Mouse (Mus musculus) hindbrain, embryonic 15.5 days (tissue): ENCODE results near the gene Hoxb3. TPM values are rescaled to one million over a fixed set of nuclear protein-coding genes. Genes with fewer than 3 reads are reported as not detected.

Source experiments
- ATAC-seq: fragments of 200-750 bp; cut with Nextera tagmentation; 2 replicates; pipeline ENCODE4 v1.8.0; 2017; ENCODE audit warnings: low read depth, moderate number of reproducible peaks, moderate TSS enrichment; ENCODE audit not compliant: low FRiP score
- H3K27ac ChIP-seq: fragments of 300-500 bp; sonication (generic); replicated peaks from 2 replicates; pipeline ENCODE4 v1.5.1; 2015; ENCODE audit warnings: mild to moderate bottlenecking, inconsistent platforms
- H3K27me3 ChIP-seq: fragments of 300-500 bp; sonication (generic); 2 replicates; pipeline ENCODE4 v1.6.1; 2015; ENCODE audit warnings: control low read depth, inconsistent platforms
- H3K36me3 ChIP-seq: fragments of 300-500 bp; sonication (generic); 2 replicates; pipeline ENCODE4 v1.6.1; 2015; ENCODE audit warnings: control low read depth, inconsistent platforms
- H3K4me1 ChIP-seq: fragments of 300-500 bp; sonication (generic); replicated peaks from 2 replicates; pipeline ENCODE4 v1.6.1; 2015; ENCODE audit warnings: control low read depth, inconsistent platforms
- H3K4me2 ChIP-seq: fragments of 300-500 bp; sonication (generic); 2 replicates; pipeline ENCODE4 v1.6.1; 2015; ENCODE audit warnings: moderate library complexity, mild to moderate bottlenecking, inconsistent platforms
- H3K4me3 ChIP-seq: fragments of 300-500 bp; sonication (generic); 2 replicates; pipeline ENCODE4 v1.5.1; 2015; ENCODE audit warnings: mild to moderate bottlenecking, inconsistent platforms
- H3K9ac ChIP-seq: fragments of 300-500 bp; sonication (generic); 2 replicates; pipeline ENCODE4 v1.6.1; 2015; ENCODE audit warnings: inconsistent platforms
- H3K9me3 ChIP-seq: fragments of 300-500 bp; sonication (generic); 2 replicates; pipeline ENCODE4 v1.6.1; 2016; ENCODE audit warnings: control low read depth, inconsistent platforms
- WGBS: fragments of 180-500 bp; shearing (Covaris S2); methylation state at CpG from one replicate; pipeline ENCODE4 v1.1.7; 2015; 5-methylcytosine and 5-hydroxymethylcytosine counted together
- polyA plus RNA-seq: library from polyadenylated mRNA; unstranded; fragments of >200 nt; fragmentation: Nextera tagmentation; extraction: Ambion mirVana; gene quantifications from 2 replicates; pipeline ENCODE4 v1.2.1, GENCODE M21; 2015

The Hoxb3 gene
- polyA plus RNA-seq, 1 experiment from 2014 or later, result 12.8 TPM

- peak overlapping the region; percentile 43 for H3K4me3 ChIP-seq
These were observed 2.7 kb downstream of the Hoxb3 start for GRCm38 (mm10) chr11:96325747-96326212.

GRCm38 (mm10) chr11:96326705-96327104 lies 3.6 kb downstream of the Hoxb3 start:
- no peak for ATAC-seq
- H3K4me1 ChIP-seq, result no peaks in the 10 kb centered on the region
- WGBS, result 4% methylated on average over 12 of the region's 12 CpGs
- H3K36me3 ChIP-seq, result no peaks in the 10 kb centered on the region
- H3K4me3 ChIP-seq, result peak overlapping the region; percentile 43
- no peaks in the 10 kb centered on the region for H3K9me3 ChIP-seq
- H3K27ac ChIP-seq, result peak overlapping the region; percentile 96
- peaks cover 62% of the 10 kb centered on the region for H3K27me3 ChIP-seq
- H3K9ac ChIP-seq, result peak overlapping the region; percentile 65
- H3K4me2 ChIP-seq, result peak overlapping the region; percentile 59

More at GRCm38 (mm10) chr11:96325747-96326212, 2.7 kb downstream of the Hoxb3 start:
- H3K4me1 ChIP-seq, result no peaks in the 10 kb centered on the region
- H3K27me3 ChIP-seq, result peaks cover 61% of the 10 kb centered on the region
- peak overlapping the region; percentile 59 for H3K4me2 ChIP-seq
- no peaks in the 10 kb centered on the region for H3K9me3 ChIP-seq
- H3K36me3 ChIP-seq, result no peaks in the 10 kb centered on the region
- WGBS, result 4% methylated on average over 22 of the region's 22 CpGs
- no peak for ATAC-seq
- peak overlapping the region; percentile 96 for H3K27ac ChIP-seq
- peak overlapping the region; percentile 65 for H3K9ac ChIP-seq

GRCm38 (mm10) chr11:96327122-96327521 lies 4.0 kb downstream of the Hoxb3 start:
- Histone ChIP-seq H3K4me2 (peak overlapping the region; percentile 59), H3K27me3 (peaks cover 60% of the 10 kb centered on the region), H3K4me1 (no peaks in the 10 kb centered on the region), H3K9me3 (no peaks in the 10 kb centered on the region), H3K9ac (peak overlapping the region; percentile 65), H3K4me3 (peak overlapping the region; percentile 43), H3K27ac (peak overlapping the region; percentile 96), H3K36me3 (no peaks in the 10 kb centered on the region)
- 5% methylated on average over 7 of the region's 7 CpGs for WGBS
- no peak for ATAC-seq

- peak overlapping the region; percentile 65 for H3K9ac ChIP-seq
- peaks cover 54% of the 10 kb centered on the region for H3K27me3 ChIP-seq
- peak; percentile 67 for ATAC-seq
- H3K36me3 ChIP-seq, result no peaks in the 10 kb centered on the region
- peak overlapping the region; percentile 43 for H3K4me3 ChIP-seq
- WGBS, result 4% methylated on average over 5 of the region's 5 CpGs
- peak overlapping the region; percentile 96 for H3K27ac ChIP-seq
- H3K4me1 ChIP-seq, result no peaks in the 10 kb centered on the region
- H3K9me3 ChIP-seq, result no peaks in the 10 kb centered on the region
- H3K4me2 ChIP-seq, result peak overlapping the region; percentile 59
These were observed 4.6 kb downstream of the Hoxb3 start for GRCm38 (mm10) chr11:96327750-96328149.

- Histone ChIP-seq H3K4me3 (peak overlapping the region; percentile 43), H3K27ac (peak overlapping the region; percentile 96), H3K4me2 (peak overlapping the region; percentile 59), H3K4me1 (no peaks in the 10 kb centered on the region), H3K27me3 (peaks cover 50% of the 10 kb centered on the region), H3K9ac (peak overlapping the region; percentile 65), H3K9me3 (no peaks in the 10 kb centered on the region), H3K36me3 (no peaks in the 10 kb centered on the region)
- WGBS, result 5% methylated on average over 8 of the region's 8 CpGs
- no peak for ATAC-seq
These were observed 5.5 kb downstream of the Hoxb3 start for GRCm38 (mm10) chr11:96328605-96329004.

GRCm38 (mm10) chr11:96332105-96332504 lies 9.0 kb downstream of the Hoxb3 start:
- Histone ChIP-seq H3K9ac (peak overlapping the region; percentile 65), H3K4me3 (peak overlapping the region; percentile 43), H3K4me2 (peak overlapping the region; percentile 59), H3K9me3 (no peaks in the 10 kb centered on the region), H3K36me3 (no peaks in the 10 kb centered on the region), H3K27me3 (peaks cover 59% of the 10 kb centered on the region), H3K27ac (peak overlapping the region; percentile 96), H3K4me1 (peaks cover 22% of the 10 kb centered on the region)
- ATAC-seq, result no peak
- WGBS, result under 1% methylated on average over 8 of the region's 8 CpGs

- Histone ChIP-seq H3K4me2 (peak overlapping the region; percentile 59), H3K9ac (peak overlapping the region; percentile 65), H3K27ac (peak overlapping the region; percentile 96), H3K4me1 (peaks cover 22% of the 10 kb centered on the region), H3K9me3 (no peaks in the 10 kb centered on the region), H3K4me3 (peak overlapping the region; percentile 43), H3K27me3 (peaks cover 59% of the 10 kb centered on the region), H3K36me3 (no peaks in the 10 kb centered on the region)
- no peak for ATAC-seq
- WGBS, result under 1% methylated on average over 35 of the region's 35 CpGs
These were observed 9.5 kb downstream of the Hoxb3 start for GRCm38 (mm10) chr11:96332618-96333032.

GRCm38 (mm10) chr11:96333241-96334001 lies 10.3 kb downstream of the Hoxb3 start:
- no peak for ATAC-seq
- Histone ChIP-seq H3K36me3 (no peaks in the 10 kb centered on the region), H3K4me2 (peak overlapping the region; percentile 59), H3K27ac (peak overlapping the region; percentile 96), H3K4me3 (peak overlapping the region; percentile 43), H3K27me3 (peaks cover 56% of the 10 kb centered on the region), H3K9me3 (no peaks in the 10 kb centered on the region), H3K4me1 (peaks cover 29% of the 10 kb centered on the region), H3K9ac (peak overlapping the region; percentile 65)
- 3% methylated on average over 17 of the region's 17 CpGs for WGBS

GRCm38 (mm10) chr11:96334002-96334364 lies 10.9 kb downstream of the Hoxb3 start:
- no peak for ATAC-seq
- H3K36me3 ChIP-seq, result no peaks in the 10 kb centered on the region
- H3K4me2 ChIP-seq, result peak overlapping the region; percentile 59
- peaks cover 35% of the 10 kb centered on the region for H3K4me1 ChIP-seq
- peak overlapping the region; percentile 65 for H3K9ac ChIP-seq
- 9% methylated on average over 2 of the region's 2 CpGs for WGBS
- H3K9me3 ChIP-seq, result no peaks in the 10 kb centered on the region
- H3K27ac ChIP-seq, result peak overlapping the region; percentile 96
- H3K27me3 ChIP-seq, result peaks cover 53% of the 10 kb centered on the region
- H3K4me3 ChIP-seq, result peak overlapping the region; percentile 43

- H3K4me3 ChIP-seq, result peak overlapping the region; percentile 43
- peaks cover 44% of the 10 kb centered on the region for H3K4me1 ChIP-seq
- peak overlapping the region; percentile 65 for H3K9ac ChIP-seq
- peak overlapping the region; percentile 96 for H3K27ac ChIP-seq
- ATAC-seq, result no peak
- no peaks in the 10 kb centered on the region for H3K36me3 ChIP-seq
- no peaks in the 10 kb centered on the region for H3K9me3 ChIP-seq
- H3K27me3 ChIP-seq, result peaks cover 52% of the 10 kb centered on the region
- 25% methylated on average over 3 of the region's 3 CpGs for WGBS
- H3K4me2 ChIP-seq, result peak overlapping the region; percentile 59
These were observed 11.9 kb downstream of the Hoxb3 start for GRCm38 (mm10) chr11:96334998-96335397.

GRCm38 (mm10) chr11:96336597-96336996 lies 13.5 kb downstream of the Hoxb3 start:
- H3K4me1 ChIP-seq, result peaks cover 46% of the 10 kb centered on the region
- peak overlapping the region; percentile 96 for H3K27ac ChIP-seq
- no peak for ATAC-seq
- H3K9me3 ChIP-seq, result no peaks in the 10 kb centered on the region
- 3% methylated on average over 2 of the region's 2 CpGs for WGBS
- peak overlapping the region; percentile 59 for H3K4me2 ChIP-seq
- H3K9ac ChIP-seq, result peak overlapping the region; percentile 60
- H3K36me3 ChIP-seq, result no peaks in the 10 kb centered on the region
- H3K4me3 ChIP-seq, result peak overlapping the region; percentile 43; the same call in 1 of the 2 replicates
- peaks cover 45% of the 10 kb centered on the region for H3K27me3 ChIP-seq

GRCm38 (mm10) chr11:96337026-96337425 lies 13.9 kb downstream of the Hoxb3 start:
- Histone ChIP-seq H3K4me1 (peaks cover 46% of the 10 kb centered on the region), H3K4me3 (peak overlapping the region; percentile 43; the same call in 1 of the 2 replicates), H3K36me3 (no peaks in the 10 kb centered on the region), H3K4me2 (peak overlapping the region; percentile 59), H3K27ac (peak overlapping the region; percentile 96), H3K9ac (peak overlapping the region; percentile 60), H3K9me3 (no peaks in the 10 kb centered on the region), H3K27me3 (peaks cover 42% of the 10 kb centered on the region)
- WGBS, result 4% methylated on average over 6 of the region's 6 CpGs
- no peak for ATAC-seq
